Mouse (Mus musculus): ENCODE measurements around the gene Schip1. TPM values are rescaled to one million over a fixed set of nuclear protein-coding genes. Genes with fewer than 3 reads are reported as not detected.

The Schip1 gene
- polyA plus RNA-seq (2015; fragmentation: Nextera tagmentation; extraction: Ambion mirVana) = 42.4 and 53.6 TPM in 2 replicates

DNA sequence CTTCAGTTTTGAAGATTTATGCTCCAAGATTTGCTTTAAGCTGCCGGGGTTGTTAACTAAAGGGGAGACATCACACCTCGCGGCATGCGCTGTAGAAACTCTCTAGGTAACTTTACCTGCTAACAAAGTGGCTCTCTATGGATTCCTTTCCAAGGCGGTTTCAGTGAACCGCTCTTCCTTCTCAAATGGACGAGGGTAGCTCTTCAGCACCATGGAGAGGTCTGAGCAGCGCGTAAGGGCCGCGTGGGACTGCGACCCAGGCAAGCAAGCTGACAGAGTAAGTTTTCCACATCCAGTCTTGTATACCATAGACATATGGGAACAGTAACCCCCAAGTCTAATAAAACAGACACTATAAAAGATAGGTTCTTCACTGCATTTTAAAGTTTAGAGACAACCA, at the start of gene Schip1:
Schip1 (plus strand) TSS at position 72 of the 400 bp plus-strand sequence.
- H3K4me3 ChIP-seq (replicated peaks) = no peak within 1 kb of the TSS
- no peak within 1 kb of the TSS for H3K27ac ChIP-seq
- ATAC-seq = no peak
- H3K36me3 ChIP-seq = no peaks in the 10 kb centered on the region
- H3K9me3 ChIP-seq = no peaks in the 10 kb centered on the region
- no peaks in the 10 kb centered on the region for H3K4me1 ChIP-seq (replicated peaks)
- H3K27me3 ChIP-seq (replicated peaks) = no peaks in the 10 kb centered on the region
- 23% methylated on average over 12 of the region's 12 CpGs for WGBS
- H3K4me2 ChIP-seq (replicated peaks) = no peak within 1 kb of the TSS
- H3K9ac ChIP-seq = no peak within 1 kb of the TSS

DNA sequence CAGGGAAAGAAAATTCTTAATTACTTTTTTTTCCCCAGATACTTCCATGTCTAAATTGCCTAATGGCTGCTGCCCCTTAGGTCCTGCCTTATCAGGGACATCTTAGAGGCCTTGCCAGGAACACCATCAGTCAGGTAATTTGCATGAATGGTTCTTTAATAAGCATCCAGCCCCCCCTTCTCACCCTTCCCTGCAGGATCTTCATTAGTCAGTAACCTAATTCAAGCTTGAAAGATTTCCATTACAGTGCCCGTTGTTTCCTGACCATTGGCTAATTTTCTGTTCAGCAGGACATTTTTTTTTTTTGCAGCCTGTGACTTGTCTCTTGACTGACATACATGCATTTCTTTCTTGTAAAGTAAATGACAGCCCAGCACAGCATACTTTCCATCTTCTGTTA, 48.8 kb upstream of the Schip1 start:
- Histone ChIP-seq H3K27me3 (replicated peaks) (no peaks in the 10 kb centered on the region), H3K9me3 (no peaks in the 10 kb centered on the region), H3K4me3 (replicated peaks) (no peak overlapping the region), H3K36me3 (no peaks in the 10 kb centered on the region), H3K27ac (no peak overlapping the region), H3K4me2 (replicated peaks) (no peak overlapping the region), H3K9ac (no peak overlapping the region), H3K4me1 (replicated peaks) (no peaks in the 10 kb centered on the region)
- WGBS = 52% methylated on average over 1 of the region's 1 CpGs
- no peak for ATAC-seq

- Histone ChIP-seq H3K9me3 (no peaks in the 10 kb centered on the region), H3K4me3 (replicated peaks) (no peak overlapping the region), H3K27me3 (replicated peaks) (no peaks in the 10 kb centered on the region), H3K36me3 (no peaks in the 10 kb centered on the region), H3K4me2 (replicated peaks) (no peak overlapping the region), H3K9ac (no peak overlapping the region), H3K27ac (no peak overlapping the region), H3K4me1 (replicated peaks) (no peaks in the 10 kb centered on the region)
- 70% methylated on average over 4 of the region's 4 CpGs for WGBS
- ATAC-seq = no peak
These were observed 45.2 kb upstream of the Schip1 start for GRCm38 (mm10) chr3:68019401-68019800.

DNA sequence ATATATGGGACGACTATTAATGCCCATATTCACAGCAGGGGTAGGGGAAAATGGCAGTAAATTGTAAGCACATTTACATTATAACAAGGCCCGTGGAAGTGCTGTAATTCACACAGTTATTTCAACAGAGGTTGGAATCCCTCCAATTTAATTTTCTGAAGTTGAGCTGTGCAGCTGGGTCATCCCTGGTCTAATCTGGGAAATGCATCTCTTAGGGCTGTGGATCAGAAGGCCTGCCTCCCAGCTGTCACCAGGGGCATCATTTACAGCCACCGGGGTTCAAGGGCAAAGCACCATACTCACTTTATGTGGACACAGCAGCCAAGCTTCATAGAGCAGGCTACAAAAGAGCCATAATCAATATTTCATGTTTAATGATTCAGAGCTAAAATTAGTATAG, 28.5 kb upstream of the Schip1 start:
- Histone ChIP-seq H3K4me1 (replicated peaks) (no peaks in the 10 kb centered on the region), H3K4me2 (replicated peaks) (no peak overlapping the region), H3K4me3 (replicated peaks) (no peak overlapping the region), H3K27ac (no peak overlapping the region), H3K36me3 (no peaks in the 10 kb centered on the region), H3K9ac (no peak overlapping the region), H3K9me3 (no peaks in the 10 kb centered on the region), H3K27me3 (replicated peaks) (no peaks in the 10 kb centered on the region)
- no peak for ATAC-seq
- WGBS = 54% methylated on average over 3 of the region's 3 CpGs

GRCm38 (mm10) chr3:68042951-68043350, 21.7 kb upstream of the Schip1 start:
- WGBS = 90% methylated on average over 2 of the region's 2 CpGs
- ATAC-seq = no peak
- H3K4me3 ChIP-seq (replicated peaks) = no peak overlapping the region

GRCm38 (mm10) chr3:68045475-68046416, 18.9 kb upstream of the Schip1 start:
- Histone ChIP-seq H3K4me3 (replicated peaks) (no peak overlapping the region), H3K27ac (no peak overlapping the region), H3K4me1 (replicated peaks) (no peaks in the 10 kb centered on the region), H3K4me2 (replicated peaks) (no peak overlapping the region), H3K36me3 (no peaks in the 10 kb centered on the region), H3K9ac (no peak overlapping the region), H3K9me3 (no peaks in the 10 kb centered on the region), H3K27me3 (replicated peaks) (no peaks in the 10 kb centered on the region)
- ATAC-seq = no peak
- WGBS = 49% methylated on average over 9 of the region's 9 CpGs

More at GRCm38 (mm10) chr3:68042951-68043350, 21.7 kb upstream of the Schip1 start:
- no peaks in the 10 kb centered on the region for H3K27me3 ChIP-seq (replicated peaks)
- no peaks in the 10 kb centered on the region for H3K9me3 ChIP-seq
- H3K9ac ChIP-seq = no peak overlapping the region
- H3K36me3 ChIP-seq = no peaks in the 10 kb centered on the region
- H3K4me1 ChIP-seq (replicated peaks) = no peaks in the 10 kb centered on the region
- H3K4me2 ChIP-seq (replicated peaks) = no peak overlapping the region
- H3K27ac ChIP-seq = no peak overlapping the region

DNA sequence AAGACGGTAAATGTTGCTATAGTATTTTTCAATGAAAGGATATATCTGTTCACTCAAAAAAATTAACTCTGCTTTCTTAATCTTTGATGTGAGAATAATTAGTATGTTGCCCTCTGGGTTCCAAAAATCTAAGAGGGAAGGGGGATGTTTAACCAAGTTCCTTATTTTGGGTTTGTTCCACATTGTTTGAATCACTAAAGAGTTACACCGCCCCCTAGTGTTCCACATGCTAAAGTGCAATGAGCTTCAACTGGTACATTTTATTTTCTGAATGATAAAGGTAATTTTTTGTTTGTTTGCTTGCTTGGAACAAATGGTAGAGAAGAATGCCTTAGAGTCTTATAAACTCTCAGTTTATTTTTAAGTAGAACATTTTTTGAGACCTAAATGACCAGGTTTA, 11.1 kb upstream of the Schip1 start:
- no peaks in the 10 kb centered on the region for H3K36me3 ChIP-seq
- no peak overlapping the region for H3K4me2 ChIP-seq (replicated peaks)
- no peak overlapping the region for H3K4me3 ChIP-seq (replicated peaks)
- H3K9ac ChIP-seq = no peak overlapping the region
- H3K27ac ChIP-seq = no peak overlapping the region
- H3K9me3 ChIP-seq = no peaks in the 10 kb centered on the region
- ATAC-seq = no peak
- H3K4me1 ChIP-seq (replicated peaks) = no peaks in the 10 kb centered on the region
- 48% methylated on average over 2 of the region's 2 CpGs for WGBS
- H3K27me3 ChIP-seq (replicated peaks) = no peaks in the 10 kb centered on the region

DNA sequence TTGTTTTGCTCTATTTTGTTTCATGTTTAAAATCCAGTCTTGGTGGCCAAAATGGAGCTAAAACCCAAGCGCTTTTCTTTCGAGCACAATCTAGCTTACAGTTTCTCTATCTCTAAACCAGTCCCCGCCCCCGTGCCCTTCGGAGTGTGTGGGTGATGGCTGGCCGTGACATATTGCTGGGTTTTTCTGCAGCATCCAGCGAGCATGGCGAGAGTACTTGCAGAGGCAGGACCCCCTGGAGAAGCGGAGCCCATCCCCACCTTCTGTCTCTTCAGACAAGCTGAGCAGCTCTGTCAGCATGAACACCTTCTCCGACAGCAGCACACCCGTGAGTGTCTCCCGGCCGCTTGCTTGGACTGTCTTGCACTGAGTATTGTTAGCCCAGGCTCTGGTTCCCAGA, 9.5 kb upstream of the Schip1 start:
- WGBS = 58% methylated on average over 13 of the region's 13 CpGs
- H3K27me3 ChIP-seq (replicated peaks) = no peaks in the 10 kb centered on the region
- H3K4me1 ChIP-seq (replicated peaks) = no peaks in the 10 kb centered on the region
- H3K9ac ChIP-seq = no peak overlapping the region
- no peak overlapping the region for H3K27ac ChIP-seq
- H3K36me3 ChIP-seq = no peaks in the 10 kb centered on the region
- no peaks in the 10 kb centered on the region for H3K9me3 ChIP-seq
- H3K4me3 ChIP-seq (replicated peaks) = no peak overlapping the region
- no peak overlapping the region for H3K4me2 ChIP-seq (replicated peaks)
- no peak for ATAC-seq

GRCm38 (mm10) chr3:68056373-68057275, 8.0 kb upstream of the Schip1 start:
- Histone ChIP-seq H3K27ac (no peak overlapping the region), H3K4me3 (replicated peaks) (peak overlapping the region; percentile 29), H3K9ac (no peak overlapping the region), H3K27me3 (replicated peaks) (no peaks in the 10 kb centered on the region), H3K36me3 (no peaks in the 10 kb centered on the region), H3K4me2 (replicated peaks) (peak overlapping the region; percentile 42), H3K4me1 (replicated peaks) (no peaks in the 10 kb centered on the region), H3K9me3 (no peaks in the 10 kb centered on the region)
- ATAC-seq = no peak
- 46% methylated on average over 23 of the region's 23 CpGs for WGBS

DNA sequence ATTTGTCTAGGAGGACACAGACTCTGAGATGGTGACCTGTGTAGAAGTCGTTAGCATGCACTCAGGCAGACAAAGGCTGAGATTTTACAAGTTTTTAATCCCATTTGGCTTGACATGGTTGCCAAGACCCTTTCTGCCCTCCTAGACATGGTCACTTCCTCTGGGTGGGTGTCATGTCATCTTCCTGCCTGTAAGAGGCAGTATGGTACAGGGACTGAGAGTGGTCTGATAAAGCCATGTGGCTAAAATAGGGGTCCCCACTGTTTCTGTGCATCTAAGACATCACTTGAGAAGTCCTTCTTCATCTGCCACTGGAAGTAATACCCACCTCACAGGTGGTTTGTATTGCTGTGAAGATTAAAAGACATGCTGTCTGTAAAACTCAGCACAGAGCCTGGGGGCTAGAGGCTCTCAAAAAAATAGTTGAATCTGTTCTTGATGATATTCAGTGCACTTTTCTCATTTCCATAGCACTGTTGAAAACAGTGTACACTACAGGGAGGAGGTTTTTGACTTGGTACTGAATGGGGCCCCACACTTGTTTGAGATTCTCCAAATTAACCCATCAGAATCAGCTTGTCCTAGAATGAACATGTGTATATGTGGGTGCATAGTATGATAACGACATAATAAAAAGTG, 5.3 kb upstream of the Schip1 start:
- no peak overlapping the region for H3K4me3 ChIP-seq (replicated peaks)
- no peaks in the 10 kb centered on the region for H3K36me3 ChIP-seq
- 49% methylated on average over 2 of the region's 2 CpGs for WGBS
- no peaks in the 10 kb centered on the region for H3K27me3 ChIP-seq (replicated peaks)
- ATAC-seq = no peak
- no peak overlapping the region for H3K9ac ChIP-seq
- no peak overlapping the region for H3K27ac ChIP-seq
- H3K4me1 ChIP-seq (replicated peaks) = no peaks in the 10 kb centered on the region
- H3K4me2 ChIP-seq (replicated peaks) = no peak overlapping the region
- H3K9me3 ChIP-seq = no peaks in the 10 kb centered on the region

- H3K9me3 ChIP-seq = no peaks in the 10 kb centered on the region
- ATAC-seq = no peak
- no peaks in the 10 kb centered on the region for H3K27me3 ChIP-seq (replicated peaks)
- 76% methylated on average over 9 of the region's 9 CpGs for WGBS
- no peaks in the 10 kb centered on the region for H3K36me3 ChIP-seq
- no peaks in the 10 kb centered on the region for H3K4me1 ChIP-seq (replicated peaks)
- H3K4me2 ChIP-seq (replicated peaks) = no peak overlapping the region
- no peak overlapping the region for H3K9ac ChIP-seq
- no peak overlapping the region for H3K4me3 ChIP-seq (replicated peaks)
- no peak overlapping the region for H3K27ac ChIP-seq
These were observed 7.1 kb downstream of the Schip1 start for GRCm38 (mm10) chr3:68071395-68072386.
